Mouse (Mus musculus): ENCODE measurements at regions not wholly inside any gene's neighbourhood (a gene's known extent, or its start where the extent isn't known, plus 50 kb on each side); places are given as distances from the start of the nearest gene placed in this dataset.
A peak's percentile ranks its signal among the peaks of the same experiment; 100 is the strongest.

- DNase-seq (ENCODE audit: low spot score in 2 of 2): no peak
Measured at GRCm38 (mm10) chr10:9168725-9169124, 282.9 kb upstream of the Sash1 start.

GRCm38 (mm10) chr10:9166017-9166416, 280.1 kb upstream of the Sash1 start:
- no peak for DNase-seq (ENCODE audit: low spot score in 2 of 2)

GRCm38 (mm10) chr10:9165598-9165997, 279.7 kb upstream of the Sash1 start:
- DNase-seq (ENCODE audit: low spot score in 2 of 2): no peak

- no peak for DNase-seq (ENCODE audit: low spot score in 2 of 2)
Measured at GRCm38 (mm10) chr10:9164333-9164732, 278.5 kb upstream of the Sash1 start.

GRCm38 (mm10) chr10:9161597-9161996, 275.7 kb upstream of the Sash1 start:
- DNase-seq (ENCODE audit: low spot score in 2 of 2): no peak

GRCm38 (mm10) chr10:9157299-9158215, 271.7 kb upstream of the Sash1 start:
- no peak for DNase-seq (ENCODE audit: low spot score in 2 of 2)

GRCm38 (mm10) chr10:9136099-9136498, 250.2 kb upstream of the Sash1 start:
- no peak for DNase-seq (ENCODE audit: low spot score in 2 of 2)

- DNase-seq (ENCODE audit: low spot score in 2 of 2): no peak
Measured at GRCm38 (mm10) chr10:9134293-9135021, 248.6 kb upstream of the Sash1 start.

GRCm38 (mm10) chr10:9130061-9130460, 244.2 kb upstream of the Sash1 start:
- DNase-seq (ENCODE audit: low spot score in 2 of 2): no peak

GRCm38 (mm10) chr10:9119249-9119648, 233.4 kb upstream of the Sash1 start:
- no peak for DNase-seq (ENCODE audit: low spot score in 2 of 2)

- no peak for DNase-seq (ENCODE audit: low spot score in 2 of 2)
Measured at GRCm38 (mm10) chr10:9117648-9118551, 232.0 kb upstream of the Sash1 start.

GRCm38 (mm10) chr10:9117134-9117533, 231.3 kb upstream of the Sash1 start:
- no peak for DNase-seq (ENCODE audit: low spot score in 2 of 2)

GRCm38 (mm10) chr10:9113706-9114105, 227.8 kb upstream of the Sash1 start:
- DNase-seq (ENCODE audit: low spot score in 2 of 2): peak; percentile 18 to 63

GRCm38 (mm10) chr10:9111051-9111450, 225.2 kb upstream of the Sash1 start:
- DNase-seq (ENCODE audit: low spot score in 2 of 2): no peak

- no peak for DNase-seq (ENCODE audit: low spot score in 2 of 2)
Measured at GRCm38 (mm10) chr10:9096207-9096606, 210.3 kb upstream of the Sash1 start.

GRCm38 (mm10) chr10:9095163-9095562, 209.3 kb upstream of the Sash1 start:
- no peak for DNase-seq (ENCODE audit: low spot score in 2 of 2)

- no peak for DNase-seq (ENCODE audit: low spot score in 2 of 2)
Measured at GRCm38 (mm10) chr10:9092237-9092885, 206.5 kb upstream of the Sash1 start.

- no peak for DNase-seq (ENCODE audit: low spot score in 2 of 2)
Measured at GRCm38 (mm10) chr10:9090961-9091360, 205.1 kb upstream of the Sash1 start.

GRCm38 (mm10) chr10:9087871-9088270, 202.0 kb upstream of the Sash1 start:
- DNase-seq (ENCODE audit: low spot score in 2 of 2): no peak

- no peak for DNase-seq (ENCODE audit: low spot score in 2 of 2)
Measured at GRCm38 (mm10) chr10:9087171-9087570, 201.3 kb upstream of the Sash1 start.

- no peak for DNase-seq (ENCODE audit: low spot score in 2 of 2)
Measured at GRCm38 (mm10) chr10:9086666-9087065, 200.8 kb upstream of the Sash1 start.
